In genomic region chr13:99099794-99100429, GRCm38 (mm10) we compare ENCODE assay signal across 9 mouse cellular contexts.
DNase-seq lines count a peak whose midpoint lies in the region; ATAC-seq and TF ChIP-seq lines count a peak whose summit lies in the region.
"Had no signal": no experiment of that assay in that cellular context is flagged by ENCODE, and none has a peak within 500 bp of the region (broad histone marks: within the 10 kb centered on the region; RNA-seq: fewer than 3 reads in every experiment).

No protein-coding gene starts in this region.

- peak overlapping the region; percentile 11 for H3K27ac ChIP-seq in cortical plate, adult 2 months (ENCODE audit: insufficient read depth, low read length)
- peak overlapping the region; percentile 74 for H3K27ac ChIP-seq in hindbrain, embryonic 14.5 days
- H3K27ac ChIP-seq in midbrain, embryonic 16.5 days (ENCODE audit: low read length), result peak overlapping the region; percentile 48
- H3K27ac ChIP-seq: heart, embryonic 15.5 days had no signal

- peak; percentile 54; the same call in 1 of the 2 replicates for ATAC-seq in hindbrain, embryonic 14.5 days (ENCODE audit: low FRiP score)
- peak; percentile 59 for ATAC-seq in midbrain, embryonic 16.5 days

- H3K36me3 ChIP-seq in hindbrain, embryonic 14.5 days (replicated peaks; ENCODE audit: control insufficient read depth, insufficient read depth), result no peaks in the 10 kb centered on the region
- no peaks in the 10 kb centered on the region for H3K36me3 ChIP-seq in midbrain, embryonic 16.5 days (ENCODE audit: control insufficient read depth, insufficient read depth, low read length)
- H3K36me3 ChIP-seq: heart, embryonic 15.5 days had no signal

- DNase-seq in embryo, embryonic 11 days, result peak; percentile 32
- no peak for DNase-seq in embryo, embryonic 9.5 days (ENCODE audit: extremely low spot score)
- DNase-seq in hindbrain, embryonic 14.5 days (ENCODE audit: low spot score), result peak; percentile 45
- DNase-seq in thymus, postnatal 25 days, result no peak
- DNase-seq in urinary bladder, postnatal 14 days (ENCODE audit: low spot score), result no peak
- no peak for DNase-seq in retina, postnatal 1 day

- no peak for TF ChIP-seq POLR2A in cortical plate, adult 2 months (IDR thresholded peaks at IDR 0.05; ENCODE audit: extremely low read depth, insufficient read depth, low read length)

- H3K9ac ChIP-seq in hindbrain, embryonic 14.5 days, result 0 out of 2 replicates have a peak overlapping the region, but pooled peaks have one; percentile 1
- peak overlapping the region; percentile 40; the same call in 1 of the 2 replicates for H3K9ac ChIP-seq in midbrain, embryonic 16.5 days (ENCODE audit: low read depth, low read length)
- H3K9ac ChIP-seq: heart, embryonic 15.5 days had no signal

- no peaks in the 10 kb centered on the region for H3K27me3 ChIP-seq in hindbrain, embryonic 14.5 days (ENCODE audit: control insufficient read depth, insufficient read depth, low read length)
- H3K27me3 ChIP-seq in midbrain, embryonic 16.5 days (ENCODE audit: control insufficient read depth, insufficient read depth, low read depth, low read length), result no peaks in the 10 kb centered on the region

- no peak overlapping the region for H3K4me3 ChIP-seq in cortical plate, adult 2 months (ENCODE audit: insufficient read depth, low read length)
- no peak overlapping the region for H3K4me3 ChIP-seq in hindbrain, embryonic 14.5 days (replicated peaks; ENCODE audit: low read length)
- peak overlapping the region; percentile 23; the same call in 1 of the 2 replicates for H3K4me3 ChIP-seq in midbrain, embryonic 16.5 days (ENCODE audit: low read depth, low read length)
- H3K4me3 ChIP-seq: heart, embryonic 15.5 days had no signal

- no peaks in the 10 kb centered on the region for H3K9me3 ChIP-seq in hindbrain, embryonic 14.5 days (ENCODE audit: control insufficient read depth, low read length)
- H3K9me3 ChIP-seq in midbrain, embryonic 16.5 days (replicated peaks; ENCODE audit: control insufficient read depth, low read length, poor library complexity, severe bottlenecking), result no peaks in the 10 kb centered on the region
- H3K9me3 ChIP-seq: heart, embryonic 15.5 days had no signal

- peak overlapping the region; percentile 42 for H3K4me2 ChIP-seq in hindbrain, embryonic 14.5 days (replicated peaks)
- H3K4me2 ChIP-seq in midbrain, embryonic 16.5 days (ENCODE audit: low read length), result peak overlapping the region; percentile 46
- H3K4me2 ChIP-seq: heart, embryonic 15.5 days had no signal

- no peak for TF ChIP-seq CTCF in cortical plate, adult 2 months (IDR thresholded peaks at IDR 0.05; ENCODE audit: extremely low read depth, insufficient read depth, low read length)

- 22% methylated on average over 6 of the region's 6 CpGs for WGBS in hindbrain, embryonic 14.5 days
- 29% methylated on average over 6 of the region's 6 CpGs for WGBS in midbrain, embryonic 16.5 days

- H3K4me1 ChIP-seq in cortical plate, adult 2 months (ENCODE audit: control insufficient read depth, insufficient read depth, low read length), result peaks cover 12% of the 10 kb centered on the region
- peaks cover 16% of the 10 kb centered on the region for H3K4me1 ChIP-seq in hindbrain, embryonic 14.5 days (replicated peaks; ENCODE audit: control insufficient read depth, insufficient read depth, low read length)
- peaks cover 6% of the 10 kb centered on the region for H3K4me1 ChIP-seq in midbrain, embryonic 16.5 days (ENCODE audit: control insufficient read depth, insufficient read depth, low read length)
- H3K4me1 ChIP-seq: heart, embryonic 15.5 days had no signal

Comparison
In these comparisons a context has a peak if more than half of its experiments do, and no peak if none do; other contexts are left out.
1. DNase-seq: peak in embryo, embryonic 11 days (single experiment) and hindbrain, embryonic 14.5 days (single experiment); none in embryo, embryonic 9.5 days (single experiment), thymus, postnatal 25 days (single experiment), urinary bladder, postnatal 14 days (single experiment) and retina, postnatal 1 day (single experiment).
2. H3K27ac ChIP-seq: peak in every context shown above with its lines; median percentile 74 in hindbrain, embryonic 14.5 days; 48 in midbrain, embryonic 16.5 days; 11 in cortical plate, adult 2 months.